Mouse (Mus musculus) heart, postnatal 25 days (tissue): ENCODE data around the gene Plrg1. TPM values are rescaled to one million over a fixed set of nuclear protein-coding genes. Genes with fewer than 3 reads are reported as not detected.

ENCODE experiments used
- DNase-seq: peaks from one replicate; pipeline ENCODE4 v3.0.0; 2022; ENCODE audit warnings: low spot score
- intact Hi-C: fragments of 180-260 bp; cut with DNase I; formaldehyde crosslinking; loops from one replicate; pipeline ENCODE4 v1.15.1; 2025
- total RNA-seq, 2 experiments: library from RNA; stranded (reverse); gene quantifications; 2 replicates each; pipeline ENCODE4 v1.2.3; 2021

Gene Plrg1
- total RNA-seq, 2 experiments from 2014 or later, result 25.5 to 27.9 TPM

DNA sequence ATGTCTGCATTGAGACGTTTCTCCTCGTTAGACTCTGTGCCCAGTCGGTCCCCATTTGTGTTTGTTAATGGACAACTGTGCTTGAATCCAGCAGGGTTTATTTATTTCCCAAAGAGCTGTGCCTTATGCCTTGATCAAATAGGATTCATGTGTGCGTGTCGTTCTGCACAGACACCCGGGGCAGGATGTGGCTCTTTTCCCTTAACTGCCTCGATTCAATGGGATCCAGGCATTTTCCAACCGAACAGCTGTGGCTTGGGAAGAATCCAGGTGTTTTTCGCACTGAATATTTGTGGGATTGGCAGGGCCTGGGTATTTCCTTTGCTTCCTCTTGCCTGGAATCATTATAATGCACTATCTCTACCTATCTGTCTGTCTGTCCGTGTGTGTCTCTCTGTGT, 62.3 kb downstream of the Plrg1 start:
- DNase-seq, result no peak
- intact Hi-C loops, result no loop called here

Other genes with a start within 250 kb of the Plrg1 start
- gene Rbm46, start 179.0 kb upstream of the Plrg1 start, total RNA-seq, result under 1 TPM; 0.18 to 0.28 TPM
- 1 to 10 TPM in 1 of 2 experiments, under 1 TPM in 1; 0.75 to 1.7 TPM for gene Lrat, start 151.5 kb upstream of the Plrg1 start, total RNA-seq
- not detected for gene Fgg, start 47.8 kb upstream of the Plrg1 start, total RNA-seq
- not detected for gene Fga, start 29.4 kb upstream of the Plrg1 start, total RNA-seq
- gene Fgb, start 5.7 kb upstream of the Plrg1 start, total RNA-seq, result not detected
- under 1 TPM; 0.64 to 0.70 TPM for gene Dchs2, start 72.4 kb downstream of the Plrg1 start, total RNA-seq